Mouse (Mus musculus) embryonic stem cell, embryonic (primary cell): ENCODE results near the gene Ptprm.
"Not testable (repeated sequence)": the region's sequence is repeated elsewhere in the genome, so short reads cannot be mapped to it uniquely, and the experiment has no call there.

Experiments used
- CTCF ChIA-PET, 4 experiments: fragments of 300-600 bp in 2 of 4; fragments of 350-600 bp in 2 of 4; sonication (Branson Sonifier 250); formaldehyde crosslinking; loops; one replicate each; lab custom pipeline; 2022; ENCODE audit warnings: inconsistent platforms in 2 of 4; lab: Charles Lee
- POLR2A ChIA-PET, 4 experiments: fragments of 300-600 bp in 2 of 4; fragments of 350-600 bp in 2 of 4; sonication (Branson Sonifier 250); formaldehyde crosslinking; loops; one replicate each; lab custom pipeline; 2022; ENCODE audit warnings: antibody characterized with exemption in 4 of 4, inconsistent platforms in 1 of 4; lab: Charles Lee

The Ptprm gene

GRCm38 (mm10) chr17:66912120-66912519 lies 442.1 kb downstream of the Ptprm start:
- POLR2A ChIA-PET, result interaction anchor here in 1 of 4 experiments (1.0 kb wide), 1 partner anchor 15 kb away, joined by 3 read pairs; no protein-coding TSS in a partner anchor
- CTCF ChIA-PET, result interaction anchor here in 1 of 4 experiments (0.7 kb wide), 1 partner anchor 263 kb away, joined by 3 read pairs; no protein-coding TSS in a partner anchor

GRCm38 (mm10) chr17:66909901-66910300 lies 444.4 kb downstream of the Ptprm start:
- POLR2A ChIA-PET, result no interaction called here
- CTCF ChIA-PET, result no interaction called here

DNA sequence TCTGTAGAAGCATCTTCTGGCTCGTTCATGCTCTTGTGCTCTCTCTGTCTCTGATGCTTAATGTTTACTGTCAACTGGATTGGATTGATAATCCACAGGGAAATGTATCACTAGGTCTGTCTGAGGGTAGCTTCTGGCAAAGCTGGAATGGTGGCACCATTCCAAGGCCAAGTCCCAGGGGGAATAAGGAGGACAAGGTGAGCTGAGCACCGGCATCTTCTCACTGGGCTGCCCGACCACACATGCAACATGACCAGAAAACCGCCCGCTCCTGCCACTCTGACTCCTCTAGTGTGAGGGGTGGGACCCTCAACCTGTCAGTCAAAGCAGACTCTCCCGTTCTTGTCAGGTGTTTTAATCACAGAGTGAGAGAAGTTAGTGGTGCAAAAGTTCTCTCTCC lies 445.3 kb downstream of the Ptprm start:
- ChIA-PET POLR2A (no interaction called here), CTCF (no interaction called here)

GRCm38 (mm10) chr17:66894181-66894580 lies 460.1 kb downstream of the Ptprm start:
- CTCF ChIA-PET, result interaction anchor here in 1 of 4 experiments (0.6 kb wide), 1 partner anchor 787 kb away, joined by 5 read pairs; no protein-coding TSS in a partner anchor
- POLR2A ChIA-PET, result no interaction called here

- ChIA-PET CTCF (no interaction called here), POLR2A (no interaction called here)
Measured at GRCm38 (mm10) chr17:66891916-66892315, 462.3 kb downstream of the Ptprm start.

DNA sequence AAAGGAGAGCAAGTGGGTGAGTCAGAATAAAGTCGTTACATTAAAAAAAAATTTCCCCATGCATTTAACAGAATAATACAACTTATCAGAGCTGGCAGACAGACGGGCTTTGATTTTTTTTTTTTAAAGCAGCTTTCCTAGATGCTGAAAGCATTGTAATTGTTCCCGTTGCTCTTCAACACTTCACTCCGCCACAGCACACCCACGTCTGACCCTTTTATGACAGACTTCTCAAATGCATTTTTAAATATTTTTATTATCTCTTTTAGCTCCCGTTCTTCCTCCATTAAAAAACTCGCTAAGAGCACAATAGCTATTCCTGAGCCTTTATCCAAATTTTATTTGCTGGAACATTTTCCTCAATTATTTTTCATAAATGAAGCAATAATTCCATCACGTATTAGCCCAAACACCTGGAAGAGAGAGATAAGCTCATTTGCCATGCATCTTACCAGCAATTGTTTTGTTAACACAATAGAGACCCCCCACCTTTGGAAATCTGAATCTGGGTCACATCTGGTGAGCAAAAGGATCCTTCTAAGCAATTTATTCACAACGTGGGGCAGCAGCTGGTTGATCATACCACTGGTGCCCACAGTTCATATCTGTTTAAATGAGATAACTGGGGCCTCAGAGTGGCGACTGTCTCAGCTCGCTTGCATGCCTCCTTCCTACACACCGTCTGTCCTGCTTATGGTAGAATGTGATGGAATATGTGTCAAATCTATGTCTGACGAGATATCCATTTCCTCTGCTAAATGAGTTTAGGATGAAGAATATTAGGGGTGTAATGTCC lies 463.0 kb downstream of the Ptprm start:
- POLR2A ChIA-PET, result no interaction called here

DNA sequence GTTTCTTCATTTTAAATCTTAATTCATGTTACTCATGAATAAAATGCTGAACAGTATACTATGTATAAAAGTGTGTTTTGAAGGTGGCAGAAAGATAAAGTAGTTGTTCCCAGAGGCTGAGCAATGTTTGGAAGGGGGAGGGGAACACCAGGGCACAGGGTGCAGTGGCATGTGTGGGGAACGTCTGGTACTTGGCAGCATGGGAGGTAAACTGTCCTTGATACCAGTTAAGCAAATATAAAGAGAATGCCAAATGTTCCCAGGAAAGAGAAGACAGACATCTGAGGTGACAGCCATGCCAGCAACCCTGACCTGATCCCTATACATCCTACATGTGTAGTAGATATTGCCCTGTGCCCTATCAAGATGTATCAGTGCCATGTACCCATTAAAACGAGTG lies 472.0 kb downstream of the Ptprm start:
- POLR2A ChIA-PET, result no interaction called here
- CTCF ChIA-PET, result interaction anchor here in 1 of 4 experiments (0.6 kb wide), 1 partner anchor 139 kb away, joined by 3 read pairs; no protein-coding TSS in a partner anchor

More for the DNA sequence above, 463.0 kb downstream of the Ptprm start:
- CTCF ChIA-PET, result interaction anchor here in 1 of 4 experiments (0.6 to 0.7 kb wide), 2 partner anchors 163 to 944 kb away, joined by 3 read pairs; no protein-coding TSS in a partner anchor

- POLR2A ChIA-PET, result interaction anchor here in 1 of 4 experiments (0.7 kb wide), 1 partner anchor 934 kb away, joined by 3 read pairs; no protein-coding TSS in a partner anchor
- CTCF ChIA-PET, result interaction anchor here in 1 of 4 experiments (0.6 kb wide), 1 partner anchor 293 kb away, joined by 5 read pairs; no protein-coding TSS in a partner anchor
Measured at GRCm38 (mm10) chr17:66880969-66881701, 473.1 kb downstream of the Ptprm start.

GRCm38 (mm10) chr17:66879151-66879550 lies 475.1 kb downstream of the Ptprm start:
- POLR2A ChIA-PET, result interaction anchor here in 1 of 4 experiments (0.6 kb wide), 1 partner anchor 1130 kb away, joined by 5 read pairs; no protein-coding TSS in a partner anchor
- CTCF ChIA-PET, result no interaction called here

DNA sequence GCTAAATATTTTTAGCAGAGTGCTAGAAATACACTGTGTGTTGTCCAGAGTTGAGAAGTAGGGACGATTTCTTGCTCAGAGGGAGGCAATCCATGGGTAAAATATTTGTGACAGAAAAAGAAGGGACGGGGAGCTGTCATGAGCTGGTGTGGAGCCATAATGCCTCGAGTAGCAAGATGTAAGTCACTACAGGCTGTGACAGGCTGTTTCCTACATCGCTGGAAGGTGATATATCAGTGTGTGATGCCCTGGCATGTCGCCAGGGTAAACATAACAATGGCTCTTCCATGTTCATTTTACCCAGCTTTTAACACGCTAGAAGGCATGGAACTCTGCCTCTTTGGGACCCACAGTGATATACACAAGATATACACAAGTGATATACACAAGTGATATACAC lies 476.7 kb downstream of the Ptprm start:
- POLR2A ChIA-PET, result no interaction called here
- CTCF ChIA-PET, result no interaction called here

DNA sequence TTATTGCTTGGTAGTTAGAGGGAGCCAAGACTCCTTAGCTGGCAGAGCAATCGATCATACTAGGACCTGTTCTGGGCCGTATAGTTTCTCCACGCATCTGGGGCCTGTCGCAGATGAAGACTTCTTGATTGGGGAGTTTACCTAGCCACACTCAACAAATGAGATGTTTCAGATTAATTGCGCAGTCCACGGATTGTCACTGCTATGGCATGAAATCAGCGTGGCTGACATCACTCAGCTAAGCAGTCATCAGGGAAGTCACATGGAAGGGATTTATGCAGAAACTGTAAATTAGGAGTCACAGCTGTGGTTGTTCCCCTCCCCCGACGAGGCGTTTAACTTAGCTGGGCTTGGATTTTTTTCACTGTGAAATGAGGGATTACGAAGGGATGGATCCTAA lies 479.4 kb downstream of the Ptprm start:
- CTCF ChIA-PET, result no interaction called here

GRCm38 (mm10) chr17:66871396-66871795 lies 482.9 kb downstream of the Ptprm start:
- POLR2A ChIA-PET, result no interaction called here
- CTCF ChIA-PET, result interaction anchor here in 1 of 4 experiments (0.6 kb wide), 1 partner anchor 1776 kb away, joined by 8 read pairs; no protein-coding TSS in a partner anchor

More for the DNA sequence above, 479.4 kb downstream of the Ptprm start:
- POLR2A ChIA-PET, result no interaction called here

DNA sequence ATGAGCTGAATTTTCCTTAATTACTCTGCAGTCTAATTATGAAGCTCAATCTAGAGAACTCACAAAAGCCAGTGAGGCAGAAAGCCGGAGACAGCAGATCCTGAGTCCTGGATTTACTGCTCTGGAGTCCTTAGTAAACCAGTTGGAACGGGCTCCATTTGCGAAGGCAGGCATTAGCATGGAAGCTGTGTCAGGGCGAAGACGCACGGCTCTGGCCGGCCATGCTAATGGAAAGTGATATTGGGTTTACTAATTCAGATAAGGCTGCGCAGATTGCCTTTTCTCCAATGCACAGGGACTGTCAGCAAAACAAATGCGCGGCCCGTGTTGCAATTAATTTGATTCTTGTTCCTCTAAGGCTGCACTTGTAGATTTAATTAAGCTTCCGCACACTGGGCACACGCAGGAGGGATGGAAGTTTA lies 484.7 kb downstream of the Ptprm start:
- POLR2A ChIA-PET, result no interaction called here
- CTCF ChIA-PET, result interaction anchor here in 1 of 4 experiments (0.6 kb wide), 1 partner anchor 846 kb away, joined by 3 read pairs; no protein-coding TSS in a partner anchor

- CTCF ChIA-PET, result interaction anchor here in 1 of 4 experiments (1.2 kb wide), 1 partner anchor 109 kb away, joined by 3 read pairs; no protein-coding TSS in a partner anchor
- POLR2A ChIA-PET, result no interaction called here
Measured at GRCm38 (mm10) chr17:66864441-66864840, 489.8 kb downstream of the Ptprm start.

DNA sequence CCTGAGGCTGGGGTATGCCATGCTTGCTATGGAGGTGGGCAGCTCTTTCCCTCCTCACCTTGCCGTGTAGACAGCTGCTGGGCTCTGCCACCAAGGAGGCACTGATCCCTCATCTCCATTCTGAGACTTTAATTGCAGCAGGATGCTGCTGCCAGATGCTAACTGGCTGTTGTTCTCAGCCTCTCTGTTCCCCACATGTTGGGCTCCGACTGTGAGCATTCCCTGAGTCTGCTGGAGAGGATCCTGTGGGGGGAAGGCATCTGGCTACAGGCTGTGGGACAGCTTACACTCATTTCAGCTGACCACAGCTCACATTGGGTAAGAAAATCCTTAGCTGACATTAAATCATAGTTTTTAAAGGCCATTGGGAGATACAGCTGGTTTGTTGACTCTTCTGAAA lies 492.7 kb downstream of the Ptprm start:
- ChIA-PET POLR2A (no interaction called here), CTCF (no interaction called here)

GRCm38 (mm10) chr17:66858757-66859156 lies 495.5 kb downstream of the Ptprm start:
- ChIA-PET POLR2A (no interaction called here), CTCF (no interaction called here)

DNA sequence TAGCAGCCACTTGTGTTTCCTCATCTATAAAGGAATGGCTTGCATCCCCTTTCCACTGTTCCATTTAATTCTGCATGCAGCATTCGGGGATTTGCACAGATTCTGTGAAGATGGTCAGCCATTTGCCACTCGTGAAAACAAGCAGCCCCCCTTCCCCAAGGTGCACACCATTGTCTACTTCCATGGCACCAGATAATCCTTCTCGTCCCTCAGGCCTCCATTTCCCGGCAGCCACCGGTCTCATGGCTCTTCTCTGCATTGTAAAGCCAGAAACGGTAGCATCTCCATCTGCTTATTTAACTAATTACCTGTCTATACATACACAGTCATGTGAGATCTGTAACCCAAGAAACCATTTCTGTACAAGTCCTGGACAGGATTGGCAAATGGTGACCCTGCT lies 501.8 kb downstream of the Ptprm start:
- ChIA-PET POLR2A (no interaction called here), CTCF (no interaction called here)

GRCm38 (mm10) chr17:66847011-66847410 lies 507.2 kb downstream of the Ptprm start:
- CTCF ChIA-PET, POLR2A ChIA-PET: not testable (repeated sequence)

GRCm38 (mm10) chr17:66822347-66822746 lies 531.9 kb downstream of the Ptprm start:
- ChIA-PET CTCF (no interaction called here), POLR2A (no interaction called here)

- POLR2A ChIA-PET, result no interaction called here
- CTCF ChIA-PET, result no interaction called here
Measured at GRCm38 (mm10) chr17:66817380-66817779, 536.9 kb downstream of the Ptprm start.
